Comparison of ENCODE assay signal across 9 mouse cellular contexts in the genomic region with DNA sequence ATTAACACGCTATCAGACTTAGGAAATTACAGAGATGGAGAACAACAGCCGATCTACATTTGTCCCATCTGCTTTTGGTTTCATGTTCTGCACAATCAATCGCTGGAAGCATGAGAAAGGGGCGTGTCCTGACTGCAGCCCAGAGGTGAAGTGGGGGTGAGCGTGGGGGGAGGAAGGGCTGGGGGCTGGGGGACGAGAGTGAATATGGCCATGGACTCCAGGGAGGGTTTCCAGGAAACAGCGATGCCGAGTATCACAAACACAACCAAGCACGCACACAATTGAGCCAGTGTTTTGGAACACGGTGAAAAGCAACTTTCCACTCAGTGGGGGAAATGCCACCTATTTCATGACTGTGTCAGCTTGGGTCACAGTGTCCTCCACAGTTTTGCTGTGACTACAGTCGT.
DNase-seq lines count a peak whose midpoint lies in the region; ATAC-seq and TF ChIP-seq lines count a peak whose summit lies in the region.
"Had no signal": no experiment of that assay in that cellular context is flagged by ENCODE, and none has a peak within 500 bp of the region (broad histone marks: within the 10 kb centered on the region; RNA-seq: fewer than 3 reads in every experiment).

No protein-coding gene starts in this region.

- TF ChIP-seq CTCF in liver, adult 2 months (IDR thresholded peaks at IDR 0.05; ENCODE audit: low read depth, low read length): no peak
- TF ChIP-seq CTCF in kidney, postnatal 0 days (IDR thresholded peaks at IDR 0.05; ENCODE audit: low read depth): no peak

- 73% methylated on average over 11 of the region's 11 CpGs for WGBS in liver, adult 2 months
- 64% methylated on average over 11 of the region's 11 CpGs for WGBS in liver, embryonic 12.5 days (ENCODE audit: insufficient replicate concordance)
- 27% methylated on average over 11 of the region's 11 CpGs for WGBS in kidney, postnatal 0 days
- 55% methylated on average over 11 of the region's 11 CpGs for WGBS in neural tube, embryonic 14.5 days
- WGBS in midbrain, embryonic 13.5 days: 79% methylated on average over 11 of the region's 11 CpGs

- H3K36me3 ChIP-seq in liver, adult 2 months (ENCODE audit: control insufficient read depth, insufficient read depth, low read length): no peaks in the 10 kb centered on the region
- H3K36me3 ChIP-seq in liver, embryonic 12.5 days: no peaks in the 10 kb centered on the region
- H3K36me3 ChIP-seq in kidney, postnatal 0 days (ENCODE audit: insufficient read depth, low read length): no peaks in the 10 kb centered on the region
- no peaks in the 10 kb centered on the region for H3K36me3 ChIP-seq in neural tube, embryonic 14.5 days (ENCODE audit: control insufficient read depth, insufficient read depth, low read length)
- H3K36me3 ChIP-seq in midbrain, embryonic 13.5 days: no peaks in the 10 kb centered on the region

- H3K4me1 ChIP-seq in liver, adult 2 months (ENCODE audit: control insufficient read depth, insufficient read depth, low read length): peaks cover 7% of the 10 kb centered on the region
- peaks cover 48% of the 10 kb centered on the region for H3K4me1 ChIP-seq in liver, embryonic 12.5 days
- 0 out of 2 replicates have a peak, but pooled peaks cover 4% of the 10 kb centered on the region for H3K4me1 ChIP-seq in kidney, postnatal 0 days (replicated peaks; ENCODE audit: insufficient read depth, low read length)
- peaks cover 8% of the 10 kb centered on the region for H3K4me1 ChIP-seq in neural tube, embryonic 14.5 days (ENCODE audit: control insufficient read depth, insufficient read depth, low read length)
- H3K4me1 ChIP-seq in midbrain, embryonic 13.5 days (replicated peaks): no peaks in the 10 kb centered on the region

- TF ChIP-seq POLR2A in liver, adult 2 months (IDR thresholded peaks at IDR 0.05; ENCODE audit: extremely low read depth, insufficient read depth, low read length): no peak

- ATAC-seq in liver, embryonic 12.5 days: no peak
- ATAC-seq in kidney, postnatal 0 days (replicated peaks; ENCODE audit: low FRiP score, low read depth): no peak
- no peak for ATAC-seq in neural tube, embryonic 14.5 days (ENCODE audit: low read depth)
- no peak for ATAC-seq in midbrain, embryonic 13.5 days

- no peaks in the 10 kb centered on the region for H3K27me3 ChIP-seq in liver, adult 2 months (ENCODE audit: control insufficient read depth, insufficient read depth, low read length)
- no peaks in the 10 kb centered on the region for H3K27me3 ChIP-seq in liver, embryonic 12.5 days (replicated peaks)
- no peaks in the 10 kb centered on the region for H3K27me3 ChIP-seq in kidney, postnatal 0 days (ENCODE audit: insufficient read depth, low read length)
- H3K27me3 ChIP-seq in neural tube, embryonic 14.5 days (ENCODE audit: control insufficient read depth, insufficient read depth, low read length): no peaks in the 10 kb centered on the region
- H3K27me3 ChIP-seq in midbrain, embryonic 13.5 days: no peaks in the 10 kb centered on the region
- H3K27me3 ChIP-seq: megakaryocyte, embryonic 14.5 days had no signal

- peak overlapping the region; percentile 10 for H3K4me3 ChIP-seq in liver, adult 2 months (ENCODE audit: insufficient read depth, low read depth, low read length)
- H3K4me3 ChIP-seq in liver, embryonic 12.5 days: no peak overlapping the region
- no peak overlapping the region for H3K4me3 ChIP-seq in kidney, postnatal 0 days (replicated peaks; ENCODE audit: low read depth, low read length)
- no peak overlapping the region for H3K4me3 ChIP-seq in neural tube, embryonic 14.5 days (ENCODE audit: low read depth, low read length)
- H3K4me3 ChIP-seq in midbrain, embryonic 13.5 days (replicated peaks): no peak overlapping the region
- H3K4me3 ChIP-seq: megakaryocyte, embryonic 14.5 days had no signal

- H3K9me3 ChIP-seq in liver, embryonic 12.5 days (replicated peaks): no peaks in the 10 kb centered on the region
- H3K9me3 ChIP-seq in kidney, postnatal 0 days (replicated peaks; ENCODE audit: low read length): no peaks in the 10 kb centered on the region
- H3K9me3 ChIP-seq in neural tube, embryonic 14.5 days (ENCODE audit: control insufficient read depth, low read length): no peaks in the 10 kb centered on the region
- H3K9me3 ChIP-seq in midbrain, embryonic 13.5 days: no peaks in the 10 kb centered on the region; the same call in 1 of the 2 replicates

- no peaks in the 10 kb centered on the region for H3K79me2 ChIP-seq in liver, adult 2 months (ENCODE audit: control insufficient read depth, insufficient read depth, low read length)

- peak overlapping the region; percentile 17 for H3K27ac ChIP-seq in liver, adult 2 months (replicated peaks; ENCODE audit: insufficient read depth, low read depth, low read length)
- no peak overlapping the region for H3K27ac ChIP-seq in liver, embryonic 12.5 days
- peak overlapping the region; percentile 39; the same call in 1 of the 2 replicates for H3K27ac ChIP-seq in kidney, postnatal 0 days
- H3K27ac ChIP-seq in neural tube, embryonic 14.5 days (ENCODE audit: low read depth, low read length): 0 out of 2 replicates have a peak overlapping the region, but pooled peaks have one; percentile 28
- H3K27ac ChIP-seq in midbrain, embryonic 13.5 days: no peak overlapping the region

- DNase-seq in liver, adult 2 months (ENCODE audit: extremely low read depth, low read depth, low spot score): no peak
- DNase-seq in heart, adult 8-10 months (ENCODE audit: low spot score): peak; percentile 52
- DNase-seq in kidney, postnatal 0 days (ENCODE audit: low spot score): peak; percentile 72
- DNase-seq in thymus, postnatal 10 days (ENCODE audit: low spot score in 2 of 2): no peak
- no peak for DNase-seq in left cerebral cortex, adult 18-20 months (ENCODE audit: low spot score in 2 of 2)

- 0 out of 2 replicates have a peak overlapping the region, but pooled peaks have one; percentile 25 for H3K9ac ChIP-seq in liver, adult 2 months (ENCODE audit: low read depth, low read length)
- H3K9ac ChIP-seq in liver, embryonic 12.5 days: no peak overlapping the region
- H3K9ac ChIP-seq in kidney, postnatal 0 days (ENCODE audit: low read depth, low read length): no peak overlapping the region
- H3K9ac ChIP-seq in neural tube, embryonic 14.5 days (replicated peaks; ENCODE audit: low read depth, low read length): no peak overlapping the region
- no peak overlapping the region for H3K9ac ChIP-seq in midbrain, embryonic 13.5 days (replicated peaks)

- no peak overlapping the region for H3K4me2 ChIP-seq in liver, embryonic 12.5 days
- peak overlapping the region; percentile 38 for H3K4me2 ChIP-seq in kidney, postnatal 0 days (ENCODE audit: low read length)
- H3K4me2 ChIP-seq in neural tube, embryonic 14.5 days (ENCODE audit: low read depth, low read length): no peak overlapping the region
- no peak overlapping the region for H3K4me2 ChIP-seq in midbrain, embryonic 13.5 days (replicated peaks)

Comparison
In these comparisons a context has a peak if more than half of its experiments do, and no peak if none do; other contexts are left out.
1. H3K27ac ChIP-seq: peak in liver, adult 2 months (single experiment), kidney, postnatal 0 days (single experiment) and neural tube, embryonic 14.5 days (single experiment); none in liver, embryonic 12.5 days (single experiment) and midbrain, embryonic 13.5 days (single experiment).
2. DNase-seq: peak in heart, adult 8-10 months (single experiment) and kidney, postnatal 0 days (single experiment); none in liver, adult 2 months (single experiment), thymus, postnatal 10 days (0 of 2) and left cerebral cortex, adult 18-20 months (0 of 2).